Mouse (Mus musculus) macrophage (primary cell): ENCODE measurements around the gene Vmn1r231. TPM values are rescaled to one million over a fixed set of nuclear protein-coding genes. Genes with fewer than 3 reads are reported as not detected.

Source experiments
- H3K27ac ChIP-seq: fragments of 350-480 bp; formaldehyde crosslinking; 2 replicates; pipeline ENCODE4 v1.9.0; 2021
- H3K36me3 ChIP-seq: fragments of 350-480 bp; formaldehyde crosslinking; 2 replicates; pipeline ENCODE4 v1.9.0; 2021; ENCODE audit errors: inconsistent target
- H3K4me3 ChIP-seq: fragments of 350-480 bp; formaldehyde crosslinking; 2 replicates; pipeline ENCODE4 v1.9.0; 2021; ENCODE audit errors: inconsistent target
- H3K79me2 ChIP-seq: fragments of 350-480 bp; formaldehyde crosslinking; 2 replicates; pipeline ENCODE4 v1.9.0; 2021; ENCODE audit errors: inconsistent target
- WGBS: methylation state at CpG from one replicate; pipeline ENCODE4 v1.1.7; 2026; ENCODE audit warnings: inconsistent platforms; ENCODE audit not compliant: missing documents; 5-methylcytosine and 5-hydroxymethylcytosine counted together
- polyA plus RNA-seq: library from polyadenylated mRNA; stranded (reverse); fragments of 250-400 nt; gene quantifications from 3 replicates; pipeline ENCODE4 v1.2.4, GENCODE M21; 2018; ENCODE audit warnings: inconsistent platforms
- total RNA-seq, 78 experiments: library from RNA; depleted of rRNA; stranded (reverse); fragments of 250-400 nt; gene quantifications; 1 replicate in 9 of 78; 2 replicates in 24 of 78; 3 replicates in 43 of 78; 4 replicates in 2 of 78; pipeline ENCODE4 v1.2.4; 2018; ENCODE audit warnings: inconsistent platforms in 56 of 78

Vmn1r231 gene
- total RNA-seq (2018; cell fraction: chromatin; rRNA removed) = not detected
- not detected for total RNA-seq (2018; cell fraction: cytosol; rRNA removed)
- not detected for total RNA-seq (2018; cell fraction: nucleus; rRNA removed)
- not detected in 3 replicates for polyA plus RNA-seq

DNA sequence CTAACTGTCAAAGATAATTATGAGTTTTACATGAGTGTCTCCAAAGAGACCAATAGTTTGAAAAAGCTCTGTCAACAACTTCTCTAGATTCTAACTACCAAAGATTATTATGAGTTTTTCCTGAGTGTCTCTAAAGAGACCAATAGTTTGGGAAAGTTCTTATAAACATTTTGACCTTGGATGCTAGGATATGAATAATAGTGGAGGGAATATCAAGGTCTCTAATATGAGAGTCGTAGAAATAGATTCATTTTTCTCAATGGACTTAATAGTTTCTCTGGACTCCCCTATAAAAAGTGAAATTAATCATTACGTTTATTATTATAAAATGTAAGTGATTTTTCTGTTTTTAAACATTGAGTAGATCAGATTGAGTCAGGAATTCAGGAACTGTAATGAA, at the start of gene Vmn1r231:
Gene Vmn1r231, minus strand, starts transcription at position 101 of the 400 bp plus-strand sequence.
- Histone ChIP-seq H3K36me3 (no peaks in the 10 kb centered on the region), H3K79me2 (no peaks in the 10 kb centered on the region), H3K27ac (no peak within 1 kb of the TSS), H3K4me3 (no peak within 1 kb of the TSS)
- 85% methylated on average over 2 of the region's 2 CpGs for WGBS

- peaks cover 62% of the 10 kb centered on the region for H3K79me2 ChIP-seq
- peak overlapping the region; percentile 87 for H3K4me3 ChIP-seq
- H3K27ac ChIP-seq = 0 out of 2 replicates have a peak overlapping the region, but pooled peaks have one; percentile 84
- peaks cover 6% of the 10 kb centered on the region; the same call in 1 of the 2 replicates for H3K36me3 ChIP-seq
Measured at GRCm38 (mm10) chr17:20946636-20947035, 41.7 kb upstream of the Vmn1r231 start.

- 2% methylated on average over 13 of the region's 13 CpGs for WGBS
- peak overlapping the region; percentile 84 for H3K27ac ChIP-seq
- H3K36me3 ChIP-seq = 0 out of 2 replicates have a peak, but pooled peaks cover under 1% of the 10 kb centered on the region
- H3K4me3 ChIP-seq = peak overlapping the region; percentile 87
- peaks cover 56% of the 10 kb centered on the region for H3K79me2 ChIP-seq
Measured at GRCm38 (mm10) chr17:20946026-20946565, 41.2 kb upstream of the Vmn1r231 start.

DNA sequence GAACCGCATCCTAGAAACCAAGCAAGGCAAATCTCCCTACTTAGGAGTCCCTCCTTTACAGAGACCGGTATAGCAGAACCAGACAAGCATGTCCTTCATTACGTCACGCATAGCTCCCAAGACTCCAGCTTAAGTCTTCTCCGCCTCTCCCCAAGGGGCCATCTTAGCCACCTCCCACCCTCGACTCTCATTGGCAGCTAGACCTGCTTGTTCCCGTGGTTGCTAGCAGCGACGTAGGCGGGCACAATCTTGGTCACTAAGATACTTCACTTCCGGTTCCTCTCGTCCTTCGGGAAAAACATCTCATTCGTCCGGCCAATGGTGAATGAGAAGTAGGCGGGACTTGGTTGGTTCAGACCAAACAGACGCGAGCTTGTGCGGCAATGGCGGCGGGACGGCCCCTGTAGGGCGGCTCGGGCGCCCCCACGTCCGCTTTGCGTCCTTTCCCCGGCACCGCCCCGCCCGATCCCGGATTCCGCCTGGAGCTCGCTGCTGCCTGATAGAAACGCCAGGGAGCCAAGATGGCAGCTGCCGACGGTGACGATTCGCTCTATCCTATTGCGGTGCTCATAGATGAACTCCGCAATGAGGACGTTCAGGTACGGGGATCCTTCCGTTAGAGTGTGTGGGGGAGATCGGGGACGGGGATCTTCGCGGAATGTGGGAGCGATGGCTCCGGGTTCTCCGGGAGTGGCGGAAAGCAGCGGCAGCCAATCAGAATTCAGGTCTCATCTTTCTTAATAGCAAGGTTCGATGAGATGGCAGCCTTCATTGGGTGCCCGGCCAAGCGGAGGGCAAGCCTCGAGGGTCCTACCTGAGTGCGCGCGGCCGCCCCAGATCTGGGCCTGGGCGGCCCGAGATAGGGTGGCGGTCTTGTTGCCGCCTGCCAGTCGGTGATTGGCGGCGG, 40.3 kb upstream of the Vmn1r231 start, which contains the start of gene Ppp2r1a:
Gene Ppp2r1a, plus strand, starts transcription at position 327 of the 907 bp plus-strand sequence.
- Histone ChIP-seq H3K79me2 (peaks cover 48% of the 10 kb centered on the region), H3K27ac (peak within 1 kb of the TSS; percentile 84), H3K4me3 (peak within 1 kb of the TSS; percentile 87), H3K36me3 (no peaks in the 10 kb centered on the region)
- under 1% methylated on average over 52 of the region's 69 CpGs for WGBS

GRCm38 (mm10) chr17:20944226-20944625, 39.3 kb upstream of the Vmn1r231 start:
- H3K27ac ChIP-seq = peak overlapping the region; percentile 73
- H3K79me2 ChIP-seq = peaks cover 37% of the 10 kb centered on the region
- WGBS = 43% methylated on average over 3 of the region's 3 CpGs
- H3K4me3 ChIP-seq = peak overlapping the region; percentile 57
- no peaks in the 10 kb centered on the region for H3K36me3 ChIP-seq

- 67% methylated on average over 1 of the region's 1 CpGs for WGBS
- H3K27ac ChIP-seq = no peak within 1 kb of the TSS
- H3K79me2 ChIP-seq = no peaks in the 10 kb centered on the region
- H3K36me3 ChIP-seq = no peaks in the 10 kb centered on the region
- no peak within 1 kb of the TSS for H3K4me3 ChIP-seq
Measured at GRCm38 (mm10) chr17:20919614-20920013, 14.7 kb upstream of the Vmn1r231 start, which contains the start of gene Vmn1r232. Vmn1r232 (minus strand) TSS chr17:20919714.

GRCm38 (mm10) chr17:20840144-20840543, 64.7 kb downstream of the Vmn1r231 start, which contains the start of gene Vmn1r230:
Vmn1r230 (plus strand) TSS chr17:20840444.
- Histone ChIP-seq H3K4me3 (no peak within 1 kb of the TSS), H3K36me3 (no peaks in the 10 kb centered on the region), H3K79me2 (no peaks in the 10 kb centered on the region), H3K27ac (no peak within 1 kb of the TSS)
- WGBS = 9% methylated on average over 1 of the region's 1 CpGs

Other genes with a start within 250 kb of the Vmn1r231 start
- not detected in 3 replicates for gene Vmn1r226, start 222.2 kb downstream of the Vmn1r231 start, polyA plus RNA-seq
- not detected in 3 replicates for gene Vmn1r227, start 175.2 kb downstream of the Vmn1r231 start, polyA plus RNA-seq
- not detected in 3 replicates for gene Vmn1r228, start 118.9 kb downstream of the Vmn1r231 start, polyA plus RNA-seq
- gene Vmn1r229, start 93.5 kb downstream of the Vmn1r231 start, polyA plus RNA-seq = not detected in 3 replicates
- not detected in 3 replicates for gene Vmn1r230, start 64.6 kb downstream of the Vmn1r231 start, polyA plus RNA-seq
- not detected in 3 replicates for gene Vmn1r232, start 14.6 kb upstream of the Vmn1r231 start, polyA plus RNA-seq
- gene Ppp2r1a, start 40.2 kb upstream of the Vmn1r231 start, polyA plus RNA-seq = 155 to 220 TPM (median 207 TPM) in 3 replicates
- gene Vmn1r233, start 91.4 kb upstream of the Vmn1r231 start, polyA plus RNA-seq = not detected in 3 replicates
- gene Zfp160, start 103.8 kb upstream of the Vmn1r231 start, polyA plus RNA-seq = 10.6 to 13.8 TPM (median 12.7 TPM) in 3 replicates